Comparison of ENCODE assay signal across 11 mouse cellular contexts in genomic region chr6:122570695-122571616, GRCm38 (mm10). TPM values are rescaled to one million over a fixed set of nuclear protein-coding genes. Genes with fewer than 3 reads are reported as not detected.
DNase-seq lines count a peak whose midpoint lies in the region; ATAC-seq and TF ChIP-seq lines count a peak whose summit lies in the region.
"Had no signal": no experiment of that assay in that cellular context is flagged by ENCODE, and none has a peak within 500 bp of the region (broad histone marks: within the 10 kb centered on the region; RNA-seq: fewer than 3 reads in every experiment).

No protein-coding gene starts in this region.

- no peak overlapping the region for H3K9ac ChIP-seq in lung, embryonic 14.5 days
- no peak overlapping the region for H3K9ac ChIP-seq in intestine, embryonic 15.5 days

- TF ChIP-seq POLR2A in cerebellum, adult 2 months (IDR thresholded peaks at IDR 0.05; ENCODE audit: borderline replicate concordance, insufficient read depth, low read length): no peak

- H3K4me2 ChIP-seq in lung, embryonic 14.5 days: no peak overlapping the region
- H3K4me2 ChIP-seq in intestine, embryonic 15.5 days (replicated peaks): no peak overlapping the region

- no peaks in the 10 kb centered on the region for H3K4me1 ChIP-seq in lung, embryonic 14.5 days (ENCODE audit: insufficient read depth)
- no peaks in the 10 kb centered on the region for H3K4me1 ChIP-seq in intestine, embryonic 15.5 days (replicated peaks)
- H3K4me1 ChIP-seq in cerebellum, adult 2 months (ENCODE audit: control insufficient read depth, insufficient read depth, low read length): no peaks in the 10 kb centered on the region

- no peak overlapping the region for H3K4me3 ChIP-seq in lung, embryonic 14.5 days (ENCODE audit: low read depth, low read length)
- H3K4me3 ChIP-seq in intestine, embryonic 15.5 days (replicated peaks): no peak overlapping the region
- H3K4me3 ChIP-seq in cerebellum, adult 2 months (replicated peaks; ENCODE audit: insufficient read depth, low read depth, low read length): no peak overlapping the region

- no peak for TF ChIP-seq CTCF in lung, embryonic 14.5 days (IDR thresholded peaks at IDR 0.05; ENCODE audit: low read depth)
- TF ChIP-seq CTCF in cerebellum, adult 2 months (IDR thresholded peaks at IDR 0.05; ENCODE audit: borderline replicate concordance, insufficient read depth, low read depth, low read length): no peak

- peak; percentile 4 for DNase-seq in lung, embryonic 14.5 days
- DNase-seq in lung, postnatal 10 days: no peak
- peak; percentile 66 for DNase-seq in MEL-GATA-1-ER (ENCODE audit: extremely low read depth, low read depth)
- DNase-seq in cerebellum, adult 9-10 months: no peak
- DNase-seq in cerebellum, adult 2 months: no peak
- DNase-seq in thymus, postnatal 10 days (ENCODE audit: low spot score in 2 of 2): no peak
- DNase-seq: cerebellum, postnatal 10 days had no signal

- no peaks in the 10 kb centered on the region for H3K27me3 ChIP-seq in lung, embryonic 14.5 days (ENCODE audit: insufficient read depth, low read length)
- no peaks in the 10 kb centered on the region for H3K27me3 ChIP-seq in intestine, embryonic 15.5 days (replicated peaks)
- H3K27me3 ChIP-seq in cerebellum, adult 2 months (ENCODE audit: control insufficient read depth, insufficient read depth, low read length): no peaks in the 10 kb centered on the region

- WGBS in lung, embryonic 14.5 days: 44% methylated on average over 8 of the region's 8 CpGs
- WGBS in intestine, embryonic 15.5 days: 51% methylated on average over 8 of the region's 8 CpGs
- WGBS in cerebellum, adult 2 months: 73% methylated on average over 8 of the region's 8 CpGs

- H3K27ac ChIP-seq in lung, embryonic 14.5 days (ENCODE audit: low read depth): no peak overlapping the region
- no peak overlapping the region for H3K27ac ChIP-seq in intestine, embryonic 15.5 days
- no peak overlapping the region for H3K27ac ChIP-seq in cerebellum, adult 2 months (ENCODE audit: insufficient read depth, low read length)

- no peaks in the 10 kb centered on the region for H3K36me3 ChIP-seq in lung, embryonic 14.5 days (ENCODE audit: insufficient read depth)
- no peaks in the 10 kb centered on the region for H3K36me3 ChIP-seq in intestine, embryonic 15.5 days

- ATAC-seq in lung, embryonic 14.5 days (ENCODE audit: insufficient read depth): no peak
- ATAC-seq in intestine, embryonic 15.5 days: peak; percentile 62
- ATAC-seq in neutrophil, adult 5-6 weeks (ENCODE audit: extremely low read depth, insufficient number of reproducible peaks, low FRiP score, poor library complexity, severe bottlenecking): peak; percentile 77
- ATAC-seq: Patski had no signal

- no peaks in the 10 kb centered on the region for H3K9me3 ChIP-seq in lung, embryonic 14.5 days (ENCODE audit: low read depth, low read length)
- H3K9me3 ChIP-seq in intestine, embryonic 15.5 days: no peaks in the 10 kb centered on the region

RNA-seq across cellular contexts. Expression of gene Aicda, which starts 17.4 kb away (rescaled TPM):
- 0.09 TPM in 1 of 2 replicates, not detected in the other for polyA plus RNA-seq in lung, embryonic 14.5 days (2014; fragmentation: Nextera tagmentation; extraction: Ambion mirVana)
- not detected in 2 replicates for polyA plus RNA-seq in intestine, embryonic 15.5 days (2015; fragmentation: Nextera tagmentation; extraction: Ambion mirVana)
- 0.58 and 0.98 TPM in 2 replicates for total RNA-seq in neutrophil, adult 5-6 weeks (2017)
- polyA plus RNA-seq in cerebellum, adult 2 months (2012; rRNA removed): not detected in 2 replicates
- total RNA-seq: gastrocnemius, postnatal 4 days had no signal
- polyA plus RNA-seq: Patski had no signal

RNA-seq across cellular contexts. Expression of gene Apobec1, which starts 31.3 kb away (rescaled TPM):
- 5.8 and 6.3 TPM in 2 replicates for polyA plus RNA-seq in lung, embryonic 14.5 days (2014; fragmentation: Nextera tagmentation; extraction: Ambion mirVana)
- 6.3 and 7.6 TPM in 2 replicates for polyA plus RNA-seq in intestine, embryonic 15.5 days (2015; fragmentation: Nextera tagmentation; extraction: Ambion mirVana)
- 115 and 128 TPM in 2 replicates for total RNA-seq in neutrophil, adult 5-6 weeks (2017)
- 3.2 and 3.8 TPM in 2 replicates for polyA plus RNA-seq in cerebellum, adult 2 months (2012; rRNA removed)

RNA-seq across cellular contexts. Expression of gene Gdf3, which starts 38.9 kb away (rescaled TPM):
- not detected in 2 replicates for polyA plus RNA-seq in lung, embryonic 14.5 days (2014; fragmentation: Nextera tagmentation; extraction: Ambion mirVana)
- polyA plus RNA-seq in intestine, embryonic 15.5 days (2015; fragmentation: Nextera tagmentation; extraction: Ambion mirVana): 0.10 and 0.18 TPM in 2 replicates
- total RNA-seq in neutrophil, adult 5-6 weeks (2017): 0.23 and 0.25 TPM in 2 replicates
- polyA plus RNA-seq in cerebellum, adult 2 months (2012; rRNA removed): 0.16 and 0.21 TPM in 2 replicates
- total RNA-seq: gastrocnemius, postnatal 4 days had no signal
- polyA plus RNA-seq: Patski had no signal

RNA-seq across cellular contexts. Expression of gene Dppa3, which starts 55.3 kb away (rescaled TPM):
- polyA plus RNA-seq in lung, embryonic 14.5 days (2014; fragmentation: Nextera tagmentation; extraction: Ambion mirVana): not detected in 2 replicates
- polyA plus RNA-seq in intestine, embryonic 15.5 days (2015; fragmentation: Nextera tagmentation; extraction: Ambion mirVana): not detected in 2 replicates
- not detected in 2 replicates for total RNA-seq in neutrophil, adult 5-6 weeks (2017)
- polyA plus RNA-seq in cerebellum, adult 2 months (2012; rRNA removed): not detected in 2 replicates
- total RNA-seq: gastrocnemius, postnatal 4 days had no signal
- polyA plus RNA-seq: Patski had no signal

Comparison
In these comparisons a context has a peak if more than half of its experiments do, and no peak if none do; other contexts are left out.
1. DNase-seq: peak in lung, embryonic 14.5 days (single experiment) and MEL-GATA-1-ER (single experiment); none in lung, postnatal 10 days (single experiment), cerebellum, adult 9-10 months (single experiment), cerebellum, adult 2 months (0 of 2) and thymus, postnatal 10 days (0 of 2).